Comparison of ENCODE assay signal across 24 mouse cellular contexts in genomic region chr11:41690682-41691081, GRCm38 (mm10).
"Had no signal": no experiment of that assay in that cellular context is flagged by ENCODE, and none has a peak within 500 bp of the region (broad histone marks: within the 10 kb centered on the region; RNA-seq: fewer than 3 reads in every experiment).

No protein-coding gene starts in this region.

- DNase-seq: gastrocnemius, adult 2 months; gastrocnemius, postnatal 10 days; gastrocnemius, postnatal 25 days; heart, adult 18-20 months; heart, postnatal 10 days; heart, postnatal 4 days; kidney, adult 18-20 months; kidney, adult 8-10 months; kidney, postnatal 10 days; kidney, postnatal 25 days; kidney, postnatal 4 days; liver; liver, embryonic 13.5 days had no signal

- H3K27ac ChIP-seq: gastrocnemius, adult 2 months; heart, embryonic 10.5 days; hindbrain, embryonic 14.5 days; intestine, embryonic 15.5 days; layer of hippocampus, adult 2 months; left cerebral cortex, adult 2 months; limb, embryonic 10.5 days; limb, embryonic 12.5 days; liver, embryonic 13.5 days had no signal

- H3K4me1 ChIP-seq: heart, embryonic 10.5 days; heart, embryonic 12.5 days; intestine, embryonic 15.5 days; limb, embryonic 10.5 days; limb, embryonic 12.5 days; liver, embryonic 13.5 days had no signal

- H3K4me3 ChIP-seq: gastrocnemius, adult 2 months; heart, embryonic 10.5 days; heart, embryonic 12.5 days; intestine, embryonic 15.5 days; layer of hippocampus, adult 2 months; left cerebral cortex, adult 2 months; limb, embryonic 10.5 days; limb, embryonic 12.5 days; liver, embryonic 13.5 days had no signal

- H3K4me2 ChIP-seq: heart, embryonic 12.5 days; hindbrain, embryonic 14.5 days; intestine, embryonic 15.5 days; limb, embryonic 12.5 days; liver, embryonic 11.5 days; liver, embryonic 13.5 days had no signal

- H3K36me3 ChIP-seq: heart, embryonic 10.5 days; heart, embryonic 12.5 days; intestine, embryonic 15.5 days; limb, embryonic 10.5 days; limb, embryonic 12.5 days; liver, embryonic 13.5 days had no signal

- H3K9ac ChIP-seq: heart, embryonic 12.5 days; hindbrain, embryonic 14.5 days; intestine, embryonic 15.5 days; limb, embryonic 12.5 days; liver, embryonic 13.5 days had no signal

- H3K9me3 ChIP-seq: heart, embryonic 10.5 days; heart, embryonic 12.5 days; intestine, embryonic 15.5 days; limb, embryonic 10.5 days; limb, embryonic 12.5 days; liver, embryonic 13.5 days had no signal

- H3K27me3 ChIP-seq: heart, embryonic 12.5 days; intestine, embryonic 15.5 days; limb, embryonic 12.5 days; liver, embryonic 13.5 days had no signal

- ATAC-seq: inflammation-experienced regulatory T-cells, adult 6 months; intestine, embryonic 15.5 days; intestine, postnatal 0 days had no signal
